Comparison of ENCODE assay signal across 8 mouse cellular contexts in the genomic region with DNA sequence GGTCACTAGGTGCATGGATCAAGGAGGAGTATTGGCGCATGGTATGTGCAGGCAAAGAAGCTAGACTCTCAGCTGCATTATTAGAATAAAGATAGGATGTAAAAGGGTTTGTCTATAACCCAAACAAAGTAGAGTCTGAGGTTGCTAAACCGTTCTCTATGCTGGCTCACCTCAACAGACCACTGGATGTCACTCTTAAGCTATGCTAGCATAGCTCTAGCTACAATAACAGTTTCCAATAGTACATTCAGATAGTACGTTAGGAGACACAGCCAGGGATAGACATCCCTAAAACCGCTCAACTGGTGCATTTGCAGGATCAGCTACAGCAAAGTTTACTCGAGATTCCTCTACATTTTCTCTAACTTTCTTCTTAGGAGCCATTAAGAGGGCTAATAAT. TPM values are rescaled to one million over a fixed set of nuclear protein-coding genes. Genes with fewer than 3 reads are reported as not detected.
DNase-seq lines count a peak whose midpoint lies in the region; TF ChIP-seq lines count a peak whose summit lies in the region.

No protein-coding gene starts in this region.

- H3K27me3 ChIP-seq in heart, adult 2 months (ENCODE audit: control insufficient read depth, insufficient read depth, low read length), result no peaks in the 10 kb centered on the region
- H3K27me3 ChIP-seq in thymus, adult 2 months (ENCODE audit: control insufficient read depth, insufficient read depth, low read length), result no peaks in the 10 kb centered on the region

- intact Hi-C loops in heart, adult 2 months (cut with DNase I), result loop anchor here (2.0 to 5.0 kb wide), 2 partner anchors 241 to 525 kb away; partner anchors contain the start of gene Slit3
- intact Hi-C loops in heart, postnatal 25 days (cut with DNase I), result loop anchor here (2.0 to 10.0 kb wide), 4 partner anchors 233 to 783 kb away; no protein-coding TSS in a partner anchor

- H3K27ac ChIP-seq in heart, adult 2 months, result no peak overlapping the region
- no peak overlapping the region for H3K27ac ChIP-seq in thymus, adult 2 months (ENCODE audit: control insufficient read depth, insufficient read depth, low read length)

- H3K4me3 ChIP-seq in heart, adult 2 months, result no peak overlapping the region
- no peak overlapping the region for H3K4me3 ChIP-seq in thymus, adult 2 months (ENCODE audit: control insufficient read depth, insufficient read depth, low read length)

- H3K36me3 ChIP-seq in heart, adult 2 months (ENCODE audit: control insufficient read depth, insufficient read depth, low read length), result no peaks in the 10 kb centered on the region
- no peaks in the 10 kb centered on the region for H3K36me3 ChIP-seq in thymus, adult 2 months (ENCODE audit: control insufficient read depth, insufficient read depth, low read length)

- H3K9ac ChIP-seq in heart, adult 2 months (ENCODE audit: low read depth, low read length), result no peak overlapping the region

- no peak for TF ChIP-seq POLR2A in heart, adult 2 months (IDR thresholded peaks at IDR 0.05; ENCODE audit: insufficient read depth, low read depth, low read length)
- no peak for TF ChIP-seq POLR2A in thymus, adult 2 months (IDR thresholded peaks at IDR 0.05; ENCODE audit: control insufficient read depth, extremely low read depth, insufficient read depth, low read length, poor library complexity)

- H3K79me2 ChIP-seq in heart, adult 2 months (replicated peaks; ENCODE audit: control insufficient read depth, insufficient read depth, low read length), result no peaks in the 10 kb centered on the region

- no peak for DNase-seq in heart, adult 2 months
- no peak for DNase-seq in heart, postnatal 25 days (ENCODE audit: low spot score)
- peak; percentile 4 for DNase-seq in thymus, postnatal 0 days (ENCODE audit: low spot score)
- DNase-seq in thymus, adult 2 months, result no peak
- DNase-seq in kidney, postnatal 14 days, result peak; percentile 37
- peak; percentile 44 to 46 for DNase-seq in right cerebral cortex, postnatal 10 days (ENCODE audit: low spot score in 2 of 2)
- DNase-seq in gastrocnemius, postnatal 25 days, result no peak
- no peak for DNase-seq in frontal cortex, postnatal 25 days (ENCODE audit: low spot score in 2 of 2)

- no peaks in the 10 kb centered on the region for H3K4me1 ChIP-seq in heart, adult 2 months (ENCODE audit: control insufficient read depth, insufficient read depth, low read length)
- H3K4me1 ChIP-seq in thymus, adult 2 months (replicated peaks; ENCODE audit: control insufficient read depth, insufficient read depth, low read length), result no peaks in the 10 kb centered on the region

- TF ChIP-seq CTCF in heart, adult 2 months (IDR thresholded peaks at IDR 0.05), result peak; percentile 76
- no peak for TF ChIP-seq CTCF in thymus, adult 2 months (IDR thresholded peaks at IDR 0.05; ENCODE audit: borderline replicate concordance, control insufficient read depth, extremely low read depth, insufficient read depth, low read length, poor library complexity)

- TF ChIP-seq EP300 in heart, adult 2 months (IDR thresholded peaks at IDR 0.05; ENCODE audit: insufficient read depth, low read depth, low read length), result no peak

- 23% methylated on average over 5 of the region's 5 CpGs for WGBS in heart, adult 2 months
- WGBS in thymus, adult 2 months, result 50% methylated on average over 5 of the region's 5 CpGs

RNA-seq across cellular contexts. Expression of gene Spdl1, which starts 48.1 kb away (rescaled TPM):
- under 1 TPM; 0.16 to 0.29 TPM for total RNA-seq in heart, adult 2 months (2021)
- polyA plus RNA-seq in heart, adult 2 months (2012; rRNA removed), result 0.06 and 0.08 TPM in 2 replicates
- under 1 TPM; 0.36 to 0.42 TPM for total RNA-seq in heart, postnatal 25 days (2021)
- polyA plus RNA-seq in thymus, postnatal 0 days (2015; fragmentation: Nextera tagmentation; extraction: Ambion mirVana), result 21.1 and 23.3 TPM in 2 replicates
- 7.6 and 9.1 TPM in 2 replicates for polyA plus RNA-seq in thymus, adult 2 months (2012; rRNA removed)
- under 1 TPM; 0.18 to 0.54 TPM for total RNA-seq in gastrocnemius, postnatal 25 days (2021)

Comparison
In these comparisons a context has a peak if more than half of its experiments do, and no peak if none do; other contexts are left out.
1. DNase-seq: peak in thymus, postnatal 0 days (single experiment), kidney, postnatal 14 days (single experiment) and right cerebral cortex, postnatal 10 days (2 of 2); none in heart, adult 2 months (0 of 2), heart, postnatal 25 days (single experiment), thymus, adult 2 months (single experiment), gastrocnemius, postnatal 25 days (single experiment) and frontal cortex, postnatal 25 days (0 of 2).